Mouse (Mus musculus): ENCODE measurements at regions not wholly inside any gene's neighbourhood (a gene's known extent, or its start where the extent isn't known, plus 50 kb on each side); places are given as distances from the start of the nearest gene placed in this dataset.

GRCm38 (mm10) chr6:118320021-118320525 is 99.2 kb downstream of the Bms1 start:
- Histone ChIP-seq H3K4me2 (ENCODE audit: insufficient read depth, low read depth, poor library complexity, severe bottlenecking) (no peak overlapping the region), H3K79me2 (replicated peaks; ENCODE audit: control insufficient read depth, extremely low read depth, insufficient read depth, poor library complexity, severe bottlenecking) (no peaks in the 10 kb centered on the region), H3K27ac (ENCODE audit: insufficient read depth, low read depth) (no peak overlapping the region), H3K9me3 (replicated peaks; ENCODE audit: low read length) (no peaks in the 10 kb centered on the region), H3K4me3 (replicated peaks in 1 of 3; ENCODE audit: low read depth in 2 of 3, low read length in 2 of 3, poor library complexity in 1 of 3) (no peak overlapping the region), H3K36me3 (replicated peaks in 1 of 2; ENCODE audit: control insufficient read depth in 1 of 2, insufficient read depth in 1 of 2, low read length in 1 of 2) (no peaks in the 10 kb centered on the region), H3K27me3 (replicated peaks) (peaks cover 87% of the 10 kb centered on the region), H3K9ac (ENCODE audit: insufficient read depth, low read depth) (no peak overlapping the region), H3K4me1 (ENCODE audit: control insufficient read depth in 1 of 2, insufficient read depth in 2 of 2) (no peaks in the 10 kb centered on the region)
- dilution Hi-C loops (cut with MboI; ENCODE audit: extremely low pct_ligation_motif_present, extremely low pct_unique_long_range_greater_than_20kb, low sequenced_read_pairs) = no loop called here
- DNase-seq (ENCODE audit: extremely low read depth) = no peak
- in situ Hi-C loops (cut with MboI; ENCODE audit: low pct_ligation_motif_present, low pct_unique_long_range_greater_than_20kb, low sequenced_read_pairs) = no loop called here
- TF ChIP-seq ELF1 (IDR thresholded peaks at IDR 0.05; ENCODE audit: low read depth, low read length) = no peak

DNA sequence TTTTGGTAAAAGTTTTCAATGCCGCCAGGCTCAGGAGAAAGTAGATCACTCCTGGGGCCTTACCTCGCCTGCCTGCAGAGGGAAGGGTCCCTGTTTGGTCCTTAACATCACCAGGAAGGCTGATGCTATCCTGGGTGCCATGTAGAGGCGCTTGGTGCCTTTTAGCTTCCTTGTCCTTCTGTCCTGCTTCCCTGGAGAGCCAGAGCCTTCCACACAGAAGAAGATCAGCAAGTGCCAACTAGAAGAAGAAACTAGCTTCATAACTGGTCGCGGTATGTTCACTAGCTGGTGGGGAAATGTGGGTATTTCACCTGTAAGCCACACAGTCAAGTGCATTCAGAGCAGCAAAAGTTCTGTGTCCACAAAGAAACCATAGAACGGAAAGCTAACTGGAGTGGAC is 103.4 kb downstream of the Bms1 start:
- DNase-seq (ENCODE audit: extremely low read depth) = no peak
- no peaks in the 10 kb centered on the region for H3K36me3 ChIP-seq (replicated peaks in 1 of 2; ENCODE audit: control insufficient read depth in 1 of 2, insufficient read depth in 1 of 2, low read length in 1 of 2)
- no peak for TF ChIP-seq HCFC1 (IDR thresholded peaks at IDR 0.05; ENCODE audit: low read depth, low read length)
- TF ChIP-seq MAX (IDR thresholded peaks at IDR 0.05; ENCODE audit: low read length) = no peak
- TF ChIP-seq KAT2A (IDR thresholded peaks at IDR 0.05; ENCODE audit: insufficient replicate concordance, low read length) = no peak
- no peak for TF ChIP-seq USF1 (IDR thresholded peaks at IDR 0.05; ENCODE audit: low read depth, low read length)
- TF ChIP-seq PAX5 (IDR thresholded peaks at IDR 0.05; ENCODE audit: low read length) = no peak
- no peak for TF ChIP-seq JUN (IDR thresholded peaks at IDR 0.05; ENCODE audit: insufficient read depth, low read depth, low read length)
- no peak overlapping the region for H3K4me2 ChIP-seq (ENCODE audit: insufficient read depth, low read depth, poor library complexity, severe bottlenecking)
- H3K4me3 ChIP-seq (replicated peaks in 1 of 3; ENCODE audit: low read depth in 2 of 3, low read length in 2 of 3, poor library complexity in 1 of 3) = no peak overlapping the region
- H3K4me1 ChIP-seq (ENCODE audit: control insufficient read depth in 1 of 2, insufficient read depth in 2 of 2) = no peaks in the 10 kb centered on the region
- H3K27ac ChIP-seq (ENCODE audit: insufficient read depth, low read depth) = no peak overlapping the region
- H3K79me2 ChIP-seq (replicated peaks; ENCODE audit: control insufficient read depth, extremely low read depth, insufficient read depth, poor library complexity, severe bottlenecking) = no peaks in the 10 kb centered on the region
- no peaks in the 10 kb centered on the region for H3K9me3 ChIP-seq (replicated peaks; ENCODE audit: low read length)
- H3K27me3 ChIP-seq (replicated peaks) = peaks cover 89% of the 10 kb centered on the region
- dilution Hi-C loops (cut with MboI; ENCODE audit: extremely low pct_ligation_motif_present, extremely low pct_unique_long_range_greater_than_20kb, low sequenced_read_pairs) = no loop called here
- in situ Hi-C loops (cut with MboI; ENCODE audit: low pct_ligation_motif_present, low pct_unique_long_range_greater_than_20kb, low sequenced_read_pairs) = no loop called here
- H3K9ac ChIP-seq (ENCODE audit: insufficient read depth, low read depth) = no peak overlapping the region

GRCm38 (mm10) chr6:118314941-118315687 is 104.2 kb downstream of the Bms1 start:
- Histone ChIP-seq H3K9ac (ENCODE audit: insufficient read depth, low read depth) (no peak overlapping the region), H3K4me1 (ENCODE audit: control insufficient read depth in 1 of 2, insufficient read depth in 2 of 2) (no peaks in the 10 kb centered on the region), H3K27ac (ENCODE audit: insufficient read depth, low read depth) (no peak overlapping the region), H3K4me2 (ENCODE audit: insufficient read depth, low read depth, poor library complexity, severe bottlenecking) (no peak overlapping the region), H3K79me2 (replicated peaks; ENCODE audit: control insufficient read depth, extremely low read depth, insufficient read depth, poor library complexity, severe bottlenecking) (no peaks in the 10 kb centered on the region), H3K9me3 (replicated peaks; ENCODE audit: low read length) (no peaks in the 10 kb centered on the region), H3K4me3 (replicated peaks in 1 of 3; ENCODE audit: low read depth in 2 of 3, low read length in 2 of 3, poor library complexity in 1 of 3) (no peak overlapping the region), H3K27me3 (replicated peaks) (peaks cover 87% of the 10 kb centered on the region), H3K36me3 (replicated peaks in 1 of 2; ENCODE audit: control insufficient read depth in 1 of 2, insufficient read depth in 1 of 2, low read length in 1 of 2) (no peaks in the 10 kb centered on the region)
- dilution Hi-C loops (cut with MboI; ENCODE audit: extremely low pct_ligation_motif_present, extremely low pct_unique_long_range_greater_than_20kb, low sequenced_read_pairs) (no loop called here), in situ Hi-C loops (cut with MboI; ENCODE audit: low pct_ligation_motif_present, low pct_unique_long_range_greater_than_20kb, low sequenced_read_pairs) (no loop called here)
- TF ChIP-seq JUND (conservative IDR thresholded peaks at IDR 0.05; ENCODE audit: low read depth, low read length) = no peak
- no peak for TF ChIP-seq ZMIZ1 (IDR thresholded peaks at IDR 0.05; ENCODE audit: low read depth, low read length)
- no peak for TF ChIP-seq UBTF (IDR thresholded peaks at IDR 0.05; ENCODE audit: low read depth, low read length)
- no peak for TF ChIP-seq GABPA (IDR thresholded peaks at IDR 0.05; ENCODE audit: insufficient replicate concordance, low read depth, low read length)
- TF ChIP-seq RAD21 (IDR thresholded peaks at IDR 0.05; ENCODE audit: low read depth, low read length) = no peak
- no peak for TF ChIP-seq SMC3 (IDR thresholded peaks at IDR 0.05; ENCODE audit: low read depth, low read length)
- TF ChIP-seq MYC (IDR thresholded peaks at IDR 0.05; ENCODE audit: low read depth, low read length) = no peak
- no peak for TF ChIP-seq MEF2A (IDR thresholded peaks at IDR 0.05; ENCODE audit: borderline replicate concordance, low read depth, low read length)
- TF ChIP-seq ZNF384 (IDR thresholded peaks at IDR 0.05; ENCODE audit: low read depth, low read length) = no peak
- TF ChIP-seq TCF12 (IDR thresholded peaks at IDR 0.05; ENCODE audit: low read depth, low read length) = no peak
- no peak for TF ChIP-seq ZKSCAN1 (IDR thresholded peaks at IDR 0.05; ENCODE audit: borderline replicate concordance, low read depth, low read length)
- no peak for TF ChIP-seq CTCF (conservative IDR thresholded peaks at IDR 0.05 in 1 of 2, IDR thresholded peaks at IDR 0.05 in 1 of 2; ENCODE audit: low read depth in 2 of 2, low read length in 2 of 2)
- no peak for TF ChIP-seq JUN (IDR thresholded peaks at IDR 0.05; ENCODE audit: insufficient read depth, low read depth, low read length)
- TF ChIP-seq EP300 (IDR thresholded peaks at IDR 0.05; ENCODE audit: low read length) = no peak
- no peak for TF ChIP-seq TBP (conservative IDR thresholded peaks at IDR 0.05; ENCODE audit: low read depth, low read length)
- TF ChIP-seq CHD1 (IDR thresholded peaks at IDR 0.05; ENCODE audit: low read depth, low read length) = no peak
- no peak for TF ChIP-seq CHD2 (IDR thresholded peaks at IDR 0.05; ENCODE audit: low read length)
- TF ChIP-seq MAZ (IDR thresholded peaks at IDR 0.05; ENCODE audit: low read depth, low read length) = no peak
- no peak for DNase-seq (ENCODE audit: extremely low read depth)
